Mouse (Mus musculus) E14TG2a.4 (cell line): ENCODE data around the gene Prdm11.

Experiments
- CTCF ChIP-seq: conservative IDR thresholded peaks from 2 replicates; pipeline ENCODE4 v1.5.1; 2014; ENCODE audit warnings: low read length
- POU5F1 ChIP-seq: IDR thresholded peaks from 2 replicates; pipeline ENCODE4 v1.6.1; 2014; ENCODE audit warnings: low read length, borderline replicate concordance

DNA sequence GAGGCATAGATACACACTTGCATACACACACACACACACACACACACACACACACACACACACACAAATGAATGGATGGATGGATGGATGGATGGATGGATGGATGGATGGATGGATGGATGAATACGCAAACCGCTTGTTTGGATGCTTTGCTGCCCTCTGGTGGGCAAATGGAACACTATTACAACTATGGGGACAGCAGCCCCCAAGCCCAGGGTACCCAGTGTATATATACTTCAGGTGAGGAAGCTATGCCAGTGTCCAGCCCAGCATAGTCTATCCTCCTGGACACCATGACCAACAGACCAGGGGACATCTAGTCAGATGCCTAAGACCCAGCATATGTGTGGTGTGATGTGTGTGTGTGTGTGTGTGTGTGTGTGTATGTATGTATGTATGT lies 17.4 kb upstream of the Prdm11 start:
- peak; percentile 33 for TF ChIP-seq CTCF
- TF ChIP-seq POU5F1 = no peak
